Mouse (Mus musculus): Measurements from ENCODE around the gene Top3b. TPM values are rescaled to one million over a fixed set of nuclear protein-coding genes. Genes with fewer than 3 reads are reported as not detected.
"Not testable (repeated sequence)": the region's sequence is repeated elsewhere in the genome, so short reads cannot be mapped to it uniquely, and the experiment has no call there.

Top3b gene
- polyA plus RNA-seq (2012; rRNA removed) = 48.6 and 58.8 TPM in 2 replicates

DNA sequence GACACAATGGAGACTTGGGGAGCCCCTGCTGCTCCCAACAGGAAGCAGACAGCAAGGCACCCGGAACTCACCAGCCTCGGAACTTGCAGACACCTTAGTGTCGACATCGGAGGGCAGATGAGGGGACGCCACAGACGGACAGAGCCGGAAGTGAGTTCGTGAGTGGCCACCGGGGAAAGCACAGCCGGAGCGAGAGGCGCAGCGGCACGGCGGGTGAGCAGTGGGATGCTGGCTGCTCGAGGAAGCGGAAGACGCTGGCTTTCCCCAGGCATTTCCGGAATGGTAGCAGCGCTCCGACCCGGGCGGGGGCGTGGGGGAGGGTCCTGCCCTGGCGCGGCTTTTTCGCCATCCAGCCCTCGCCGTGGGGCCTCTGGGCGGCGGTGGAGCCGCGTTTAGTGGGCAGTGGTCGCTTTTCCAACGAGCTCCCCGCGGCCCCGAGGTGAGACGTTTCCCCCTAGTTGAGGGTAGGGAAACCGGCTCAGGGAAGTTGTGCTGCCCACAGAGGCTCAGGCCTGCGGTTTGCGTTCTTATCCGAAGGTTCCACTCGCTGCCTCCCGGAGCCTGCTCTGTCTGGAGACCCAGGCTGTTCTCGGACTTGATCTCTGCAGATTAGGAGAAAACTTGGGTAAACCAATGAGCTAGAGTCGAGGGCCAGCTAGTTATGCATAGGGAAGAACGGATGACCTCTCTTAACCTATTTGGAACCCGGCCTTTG lies at the start of gene Top3b, which contains the start of gene Vpreb1:
TSS of gene Top3b (plus strand) at position 120 of the 715 bp plus-strand sequence.
TSS of gene Vpreb1 (minus strand) at position 227 of the 715 bp plus-strand sequence.
- WGBS = under 1% methylated on average over 49 of the region's 49 CpGs
- DNase-seq (ENCODE audit: low read depth, low spot score) = peak; percentile 64

- no peak for DNase-seq (ENCODE audit: low read depth, low spot score)
- 53% methylated on average over 5 of the region's 5 CpGs for WGBS
These were observed 45.1 kb upstream of the Top3b start for GRCm38 (mm10) chr16:16825476-16825875.

DNA sequence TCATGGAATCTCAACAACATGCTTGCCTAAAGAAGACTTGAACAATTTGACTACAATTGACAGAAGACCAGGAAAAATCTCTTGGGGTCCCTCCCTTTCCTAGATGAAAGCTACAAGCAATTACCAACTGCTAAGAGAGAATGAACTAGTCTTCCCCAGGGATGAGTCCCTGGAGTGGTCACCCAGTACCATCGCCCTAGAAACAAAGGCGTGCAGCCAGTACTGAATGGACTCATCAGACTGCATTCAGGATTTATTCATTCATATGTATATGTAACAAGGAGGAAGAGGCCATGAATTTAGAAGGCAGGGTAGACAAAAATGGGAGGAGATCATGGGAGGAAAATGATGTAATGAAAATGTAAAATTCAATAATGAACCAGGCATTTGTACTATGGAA lies 44.3 kb upstream of the Top3b start:
- WGBS = 94% methylated on average over 2 of the region's 2 CpGs
- no peak for DNase-seq (ENCODE audit: low read depth, low spot score)

DNA sequence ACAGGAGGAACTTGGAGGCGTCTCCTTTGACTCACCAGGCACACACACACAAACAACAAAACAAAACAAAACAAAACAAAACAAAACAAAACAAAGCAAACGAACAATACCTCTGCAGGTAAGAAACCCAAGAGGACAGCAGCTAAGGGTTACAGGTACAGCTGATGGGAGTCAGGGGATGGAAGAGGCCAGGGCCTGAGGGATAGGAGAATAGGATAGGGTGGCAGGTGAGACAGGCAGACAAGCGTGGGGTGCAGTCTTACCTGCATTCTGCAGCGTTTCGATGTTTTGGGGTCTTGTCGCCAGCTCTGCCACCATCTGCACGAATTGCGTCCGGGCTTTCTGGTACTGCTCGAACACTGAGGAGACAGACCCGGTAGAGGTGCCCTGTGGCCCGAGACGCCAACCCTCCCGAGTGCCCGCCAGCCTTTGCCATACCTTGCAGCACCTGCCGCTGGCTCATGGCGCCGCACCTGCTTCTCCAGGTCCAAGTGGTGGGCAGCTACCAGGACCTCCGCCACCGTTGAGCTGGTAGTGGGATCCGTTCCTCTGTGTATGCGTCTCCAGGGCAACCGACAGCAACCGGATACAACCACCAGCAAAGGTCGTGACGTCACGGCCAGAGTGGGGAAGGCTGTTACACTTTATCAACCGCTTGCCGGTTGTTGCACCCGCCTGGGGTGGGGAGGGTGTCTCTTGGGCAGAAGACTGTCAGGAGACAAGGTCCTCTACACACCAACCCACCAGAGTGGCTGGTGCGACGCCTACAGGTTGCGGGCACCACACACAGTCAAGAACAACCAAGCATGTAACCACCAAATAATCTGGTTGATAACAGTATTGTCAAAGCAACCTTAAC lies 41.5 kb upstream of the Top3b start, which contains the start of gene Spag6l:
TSS of gene Spag6l (minus strand) at position 700 of the 859 bp plus-strand sequence.
- no peak for DNase-seq (ENCODE audit: low read depth, low spot score)
- 4% methylated on average over 33 of the region's 33 CpGs for WGBS

DNA sequence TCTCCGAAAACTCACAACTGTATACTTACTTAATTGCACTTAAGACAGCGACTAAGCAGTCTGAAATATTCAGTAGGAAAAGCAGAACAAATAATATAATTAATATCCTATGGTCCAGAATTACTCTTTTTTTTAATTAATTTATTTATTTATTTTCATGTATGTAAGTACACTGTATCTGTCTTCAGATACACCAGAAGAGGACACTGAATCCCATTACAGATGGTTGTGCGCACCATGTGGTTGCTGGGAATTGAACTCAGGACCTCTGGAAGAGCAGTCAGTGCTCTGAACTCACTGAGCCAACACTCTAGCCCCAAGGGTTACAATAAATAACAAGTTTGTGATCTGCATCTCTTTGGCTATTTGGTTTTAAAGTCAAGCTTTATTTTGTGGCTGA lies 40.9 kb upstream of the Top3b start:
- 88% methylated on average over 3 of the region's 3 CpGs for WGBS

GRCm38 (mm10) chr16:16849196-16849595 lies 21.3 kb upstream of the Top3b start:
- DNase-seq (ENCODE audit: low read depth, low spot score) = no peak

More for the DNA sequence above, 40.9 kb upstream of the Top3b start:
- no peak for DNase-seq (ENCODE audit: low read depth, low spot score)

GRCm38 (mm10) chr16:16852411-16852810 lies 18.1 kb upstream of the Top3b start:
- WGBS = 85% methylated on average over 3 of the region's 3 CpGs
- no peak for DNase-seq (ENCODE audit: low read depth, low spot score)

GRCm38 (mm10) chr16:16854836-16855235 lies 15.7 kb upstream of the Top3b start:
- peak; percentile 21 for DNase-seq (ENCODE audit: low read depth, low spot score)
- WGBS = 11% methylated on average over 6 of the region's 6 CpGs

DNA sequence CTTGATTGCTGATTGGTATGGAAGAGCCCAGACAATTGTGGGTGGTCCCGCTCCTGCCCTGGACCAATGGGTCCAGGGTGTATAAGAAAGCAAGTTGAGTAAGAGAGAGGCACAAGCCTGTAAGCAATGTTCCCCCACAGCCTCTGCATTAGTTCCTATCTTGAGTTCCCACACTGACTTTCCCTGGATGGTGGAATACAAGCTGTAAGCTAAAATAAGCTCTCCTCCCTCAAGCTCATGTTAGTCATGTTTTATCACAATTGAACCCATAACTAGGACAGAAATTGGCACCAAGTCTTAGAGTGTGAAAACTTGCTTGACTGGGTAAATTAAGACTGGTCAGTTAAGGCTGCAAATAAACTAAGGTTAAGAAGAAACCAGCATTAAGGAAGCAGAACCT lies 15.0 kb upstream of the Top3b start:
- WGBS = 94% methylated on average over 1 of the region's 1 CpGs
- DNase-seq (ENCODE audit: low read depth, low spot score) = no peak

DNA sequence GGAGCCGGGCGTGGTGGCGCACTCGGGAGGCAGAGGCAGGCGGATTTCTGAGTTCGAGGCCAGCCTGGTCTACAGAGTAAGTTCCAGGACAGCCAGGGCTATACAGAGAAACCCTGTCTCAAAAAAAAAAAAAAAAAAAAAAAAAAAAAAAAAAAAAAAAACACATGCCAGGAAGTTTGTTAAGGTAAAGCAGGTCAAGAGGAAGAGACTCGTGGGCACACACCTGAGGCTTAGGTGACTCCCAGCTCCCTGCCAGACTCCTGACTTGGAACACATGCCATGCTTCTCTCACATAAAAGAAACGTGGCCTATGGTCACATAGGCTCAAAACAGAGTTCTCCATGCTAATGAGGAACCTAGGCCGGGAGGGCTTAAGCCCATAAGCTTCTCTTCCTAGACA lies 14.5 kb upstream of the Top3b start:
- WGBS = 77% methylated on average over 9 of the region's 9 CpGs
- DNase-seq (ENCODE audit: low read depth, low spot score) = not testable (repeated sequence)

- DNase-seq (ENCODE audit: low read depth, low spot score) = no peak
- 64% methylated on average over 13 of the region's 13 CpGs for WGBS
These were observed 13.6 kb upstream of the Top3b start for GRCm38 (mm10) chr16:16856731-16857476.

DNA sequence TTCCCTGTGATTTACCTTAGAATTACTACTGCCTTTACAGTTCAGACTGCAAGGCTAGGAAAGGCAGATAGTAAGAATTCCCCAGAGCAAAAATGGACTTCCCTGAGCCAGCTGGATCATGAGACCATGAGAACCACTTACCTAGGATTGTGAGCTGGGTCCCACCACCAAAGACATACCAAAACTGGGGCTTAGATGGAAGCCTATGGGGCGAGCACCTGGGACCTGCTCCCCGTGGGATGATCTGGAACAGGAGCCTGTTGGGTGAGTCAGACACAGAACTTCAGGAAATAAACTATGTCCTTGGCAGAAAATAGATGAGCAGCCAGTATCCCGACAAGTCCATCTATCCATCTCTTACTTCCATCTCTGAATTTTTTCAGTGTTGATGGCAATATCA lies 8.2 kb upstream of the Top3b start:
- 71% methylated on average over 3 of the region's 3 CpGs for WGBS
- no peak for DNase-seq (ENCODE audit: low read depth, low spot score)

DNA sequence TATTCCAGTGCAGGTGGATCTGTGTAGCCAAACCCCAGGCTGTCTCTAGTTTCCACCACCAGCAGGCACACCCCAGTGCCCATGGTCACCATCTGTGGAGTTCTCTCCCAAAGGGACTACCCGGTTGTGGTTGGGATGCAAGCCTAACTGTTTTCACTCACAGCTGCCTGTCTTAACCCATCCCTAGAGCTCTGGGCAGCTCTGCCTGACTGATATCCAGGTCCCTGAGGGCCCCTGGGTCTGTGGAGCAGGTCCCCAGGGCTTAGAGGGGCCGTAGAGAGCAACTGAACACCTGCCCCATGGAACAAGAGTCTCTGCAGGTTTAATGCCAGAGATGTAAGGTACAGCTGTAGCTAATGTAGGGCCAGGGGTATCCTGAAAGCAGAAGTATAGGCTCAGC lies 6.6 kb upstream of the Top3b start, which contains the start of gene Igll1:
TSS of gene Igll1 (minus strand) at position 8 of the 400 bp plus-strand sequence.
- 68% methylated on average over 2 of the region's 2 CpGs for WGBS
- no peak for DNase-seq (ENCODE audit: low read depth, low spot score)

- DNase-seq (ENCODE audit: low read depth, low spot score) = no peak
These were observed 5.3 kb upstream of the Top3b start for GRCm38 (mm10) chr16:16865217-16865616.

DNA sequence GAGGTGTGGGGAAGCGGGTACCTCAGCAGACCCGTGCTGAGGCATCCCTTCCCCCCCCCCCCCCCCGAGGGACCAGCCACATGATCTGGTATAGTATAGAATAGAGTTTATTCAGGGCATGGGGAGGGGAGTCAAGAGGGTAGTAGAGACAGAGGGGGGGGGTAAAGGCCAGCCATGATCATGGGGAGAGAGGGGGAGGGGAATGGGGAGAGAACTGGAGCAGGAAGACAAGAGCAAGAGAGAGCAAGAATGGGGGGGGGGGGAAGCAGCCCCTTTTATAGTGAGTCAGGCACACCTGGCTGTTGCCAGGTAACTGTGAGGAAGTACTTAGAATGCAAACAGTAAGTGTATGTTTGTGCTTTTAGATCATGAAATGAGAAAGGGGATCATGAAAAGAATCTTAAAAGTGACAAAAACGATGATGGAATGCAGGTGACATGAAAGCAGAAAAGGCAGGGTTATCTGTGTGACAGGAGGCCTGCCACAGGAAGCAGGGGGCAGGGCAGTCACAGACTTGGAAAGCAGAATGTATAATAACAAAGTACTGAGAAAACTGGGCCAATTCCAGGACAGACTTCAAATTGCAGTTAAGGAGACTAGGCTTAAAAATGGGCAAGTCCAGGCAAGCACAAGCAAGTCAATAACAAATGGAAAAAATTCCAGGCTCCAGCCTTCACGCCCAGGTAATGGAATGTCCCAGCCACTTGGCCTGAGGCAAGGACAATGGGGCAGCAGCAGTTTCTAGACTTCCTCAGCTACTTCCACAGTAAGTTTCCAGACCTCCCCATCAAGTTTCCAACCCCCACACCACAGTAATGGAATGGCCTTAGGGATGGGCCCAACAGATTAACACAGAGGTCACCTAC lies 4.6 kb upstream of the Top3b start:
- 42% methylated on average over 5 of the region's 5 CpGs for WGBS
- DNase-seq (ENCODE audit: low read depth, low spot score) = no peak

DNA sequence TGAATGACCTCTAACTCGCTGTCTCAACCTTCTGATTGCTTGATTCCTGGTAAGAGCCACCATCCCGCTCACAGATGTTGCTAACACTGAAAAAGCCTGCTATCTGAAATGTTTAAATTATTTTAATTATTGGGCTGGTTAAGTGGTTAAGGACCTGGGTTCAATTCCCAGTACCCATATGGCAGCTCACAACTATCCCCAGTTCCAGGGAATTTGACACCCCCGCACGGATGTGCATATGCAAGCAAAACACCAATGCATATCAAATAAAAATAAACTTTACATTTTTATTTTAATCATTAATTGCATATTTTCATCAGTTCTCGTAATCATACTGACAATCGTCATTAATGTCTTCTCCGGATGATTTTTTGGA lies 307 bp upstream of the Top3b start:
- no peak for DNase-seq (ENCODE audit: low read depth, low spot score)
- 30% methylated on average over 7 of the region's 7 CpGs for WGBS

GRCm38 (mm10) chr16:16879025-16879424 lies 8.5 kb downstream of the Top3b start:
- DNase-seq (ENCODE audit: low read depth, low spot score) = no peak
- WGBS = 89% methylated on average over 5 of the region's 5 CpGs

- WGBS = 80% methylated on average over 1 of the region's 1 CpGs
- no peak for DNase-seq (ENCODE audit: low read depth, low spot score)
These were observed 17.8 kb downstream of the Top3b start for GRCm38 (mm10) chr16:16888341-16888740.

DNA sequence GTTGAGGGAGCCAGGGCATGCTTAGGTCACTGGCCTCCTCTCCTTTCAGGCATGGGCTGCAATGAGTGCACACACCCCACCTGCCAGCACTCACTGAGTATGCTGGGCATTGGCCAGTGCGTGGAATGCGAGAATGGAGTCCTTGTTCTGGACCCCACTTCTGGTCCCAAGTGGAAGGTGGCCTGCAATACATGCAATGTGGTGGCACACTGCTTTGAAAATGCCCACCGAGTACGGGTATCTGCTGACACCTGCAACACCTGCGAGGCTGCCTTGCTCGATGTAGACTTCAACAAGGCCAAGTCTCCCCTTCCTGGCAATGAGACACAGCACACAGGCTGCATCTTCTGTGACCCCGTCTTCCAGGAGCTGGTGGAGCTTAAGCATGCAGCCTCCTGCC lies 21.8 kb downstream of the Top3b start:
- WGBS = 92% methylated on average over 7 of the region's 7 CpGs
- no peak for DNase-seq (ENCODE audit: low read depth, low spot score)

All from large intestine, adult 2 months (tissue).